Mouse (Mus musculus) embryonic fibroblast, embryonic 13.5 days (primary cell): ENCODE results near the gene Prrt4. TPM values are rescaled to one million over a fixed set of nuclear protein-coding genes. Genes with fewer than 3 reads are reported as not detected.

ENCODE experiments used
- H3K27ac ChIP-seq: 2 replicates; pipeline ENCODE4 v1.5.1; 2012; ENCODE audit warnings: low read length, control low read depth, inconsistent platforms; ENCODE audit not compliant: insufficient read depth
- H3K4me1 ChIP-seq: 2 replicates; pipeline ENCODE4 v1.6.1; 2011; ENCODE audit warnings: low read length; ENCODE audit not compliant: control insufficient read depth, insufficient read depth
- H3K4me3 ChIP-seq: 2 replicates; pipeline ENCODE4 v1.5.1; 2011; ENCODE audit warnings: mild to moderate bottlenecking, control low read depth, low read length; ENCODE audit not compliant: insufficient read depth
- CTCF ChIP-seq: IDR thresholded peaks from 2 replicates; pipeline ENCODE4 v1.5.1; 2011; ENCODE audit warnings: mild to moderate bottlenecking, control low read depth, low read length, moderate library complexity, borderline replicate concordance; ENCODE audit not compliant: insufficient read depth
- POLR2A ChIP-seq: IDR thresholded peaks from 2 replicates; pipeline ENCODE4 v1.6.1; 2011; ENCODE audit warnings: low read depth, mild to moderate bottlenecking, control low read depth, low read length, moderate library complexity
- polyA plus RNA-seq: library from polyadenylated mRNA; stranded (reverse); fragments of >200 nt; gene quantifications from 2 replicates; pipeline ENCODE4 v1.2.4, GENCODE M21; 2011; ENCODE audit warnings: low read depth; ENCODE audit not compliant: missing spikeins, insufficient read length

The Prrt4 gene
- polyA plus RNA-seq, 1 experiment = 0.16 TPM

GRCm38 (mm10) chr6:29199223-29199855, 20.0 kb upstream of the Prrt4 start:
- Histone ChIP-seq H3K4me3 (no peak overlapping the region), H3K4me1 (0 out of 2 replicates have a peak, but pooled peaks cover under 1% of the 10 kb centered on the region), H3K27ac (no peak overlapping the region)
- TF ChIP-seq CTCF (no peak), POLR2A (no peak)

- TF ChIP-seq CTCF (peak; percentile 83), POLR2A (no peak)
- Histone ChIP-seq H3K4me3 (no peak overlapping the region), H3K27ac (no peak overlapping the region), H3K4me1 (no peaks in the 10 kb centered on the region)
These were observed 19.2 kb upstream of the Prrt4 start for GRCm38 (mm10) chr6:29198309-29199222.

GRCm38 (mm10) chr6:29195846-29196698, 16.7 kb upstream of the Prrt4 start:
- H3K4me1 ChIP-seq = no peaks in the 10 kb centered on the region
- H3K4me3 ChIP-seq = no peak overlapping the region
- no peak overlapping the region for H3K27ac ChIP-seq
- TF ChIP-seq POLR2A (no peak), CTCF (no peak)

GRCm38 (mm10) chr6:29195146-29195545, 15.8 kb upstream of the Prrt4 start:
- no peak overlapping the region for H3K27ac ChIP-seq
- TF ChIP-seq POLR2A (no peak), CTCF (no peak)
- no peak overlapping the region for H3K4me3 ChIP-seq
- no peaks in the 10 kb centered on the region for H3K4me1 ChIP-seq

GRCm38 (mm10) chr6:29193961-29194750, 14.8 kb upstream of the Prrt4 start:
- TF ChIP-seq POLR2A (no peak), CTCF (no peak)
- Histone ChIP-seq H3K4me1 (no peaks in the 10 kb centered on the region), H3K4me3 (no peak overlapping the region), H3K27ac (no peak overlapping the region)

GRCm38 (mm10) chr6:29187936-29188335, 8.6 kb upstream of the Prrt4 start:
- no peaks in the 10 kb centered on the region for H3K4me1 ChIP-seq
- H3K4me3 ChIP-seq = no peak overlapping the region
- TF ChIP-seq POLR2A (no peak), CTCF (no peak)
- H3K27ac ChIP-seq = no peak overlapping the region

GRCm38 (mm10) chr6:29179843-29180242, 459 bp upstream of the Prrt4 start:
- Histone ChIP-seq H3K4me3 (no peak overlapping the region), H3K27ac (no peak overlapping the region), H3K4me1 (no peaks in the 10 kb centered on the region)
- TF ChIP-seq CTCF = no peak
- no peak for TF ChIP-seq POLR2A

GRCm38 (mm10) chr6:29177901-29178879, 1.2 kb downstream of the Prrt4 start:
- TF ChIP-seq CTCF = no peak
- Histone ChIP-seq H3K4me3 (peak overlapping the region; percentile 50; the same call in 1 of the 2 replicates), H3K27ac (no peak overlapping the region)

GRCm38 (mm10) chr6:29175113-29175512, 4.3 kb downstream of the Prrt4 start:
- H3K4me1 ChIP-seq = no peaks in the 10 kb centered on the region
- no peak for TF ChIP-seq POLR2A
- no peak for TF ChIP-seq CTCF
- H3K27ac ChIP-seq = no peak overlapping the region
- H3K4me3 ChIP-seq = no peak overlapping the region

More at GRCm38 (mm10) chr6:29177901-29178879, 1.2 kb downstream of the Prrt4 start:
- no peaks in the 10 kb centered on the region for H3K4me1 ChIP-seq
